ENCODE assay signal across 9 mouse cellular contexts in genomic region chr11:50931021-50931420, GRCm38 (mm10). TPM values are rescaled to one million over a fixed set of nuclear protein-coding genes. Genes with fewer than 3 reads are reported as not detected.
DNase-seq lines count a peak whose midpoint lies in the region; ATAC-seq and TF ChIP-seq lines count a peak whose summit lies in the region.
"Had no signal": no experiment of that assay in that cellular context is flagged by ENCODE, and none has a peak within 500 bp of the region (broad histone marks: within the 10 kb centered on the region; RNA-seq: fewer than 3 reads in every experiment).

No protein-coding gene starts in this region.

- no peaks in the 10 kb centered on the region for H3K27me3 ChIP-seq in testis, adult 2 months (ENCODE audit: control insufficient read depth, insufficient read depth, low read length)
- H3K27me3 ChIP-seq in neural tube, embryonic 12.5 days (replicated peaks) = no peaks in the 10 kb centered on the region

- DNase-seq in frontal cortex, postnatal 14 days (ENCODE audit: low spot score in 2 of 2) = no peak
- DNase-seq in testis, postnatal 14 days (ENCODE audit: low spot score) = no peak
- peak; percentile 42 to 60 for DNase-seq in kidney, postnatal 36 days
- DNase-seq in cerebellum, postnatal 36 days = no peak
- DNase-seq in natural killer cell, adult 2 months (ENCODE audit: low spot score in 2 of 2) = no peak

- ATAC-seq in frontal cortex, adult (ENCODE audit: low TSS enrichment) = peak; percentile 58
- peak; percentile 75 for ATAC-seq in neural tube, embryonic 12.5 days (ENCODE audit: low FRiP score, low read depth)

- peak overlapping the region; percentile 63 for H3K9ac ChIP-seq in neural tube, embryonic 12.5 days

- TF ChIP-seq POLR2A in testis, adult 2 months (IDR thresholded peaks at IDR 0.05; ENCODE audit: control insufficient read depth, low read depth, low read length) = no peak

- H3K9me3 ChIP-seq in neural tube, embryonic 12.5 days = no peaks in the 10 kb centered on the region

- peaks cover 17% of the 10 kb centered on the region for H3K4me1 ChIP-seq in testis, adult 2 months (ENCODE audit: control insufficient read depth, insufficient read depth, low read length)
- H3K4me1 ChIP-seq in neural tube, embryonic 12.5 days = 0 out of 2 replicates have a peak, but pooled peaks cover 8% of the 10 kb centered on the region

- H3K36me3 ChIP-seq in testis, adult 2 months (ENCODE audit: control insufficient read depth, insufficient read depth, low read length) = no peaks in the 10 kb centered on the region
- no peaks in the 10 kb centered on the region for H3K36me3 ChIP-seq in neural tube, embryonic 12.5 days

- TF ChIP-seq CTCF in testis, adult 2 months (IDR thresholded peaks at IDR 0.05; ENCODE audit: control insufficient read depth, insufficient read depth, insufficient replicate concordance, low read depth, low read length) = no peak

- no peak overlapping the region for H3K27ac ChIP-seq in testis, adult 2 months (ENCODE audit: control insufficient read depth, insufficient read depth, low read depth, low read length)
- H3K27ac ChIP-seq in neural tube, embryonic 12.5 days = no peak overlapping the region

- WGBS in neural tube, embryonic 12.5 days = 4% methylated on average over 16 of the region's 16 CpGs

- peak overlapping the region; percentile 83 for H3K4me2 ChIP-seq in neural tube, embryonic 12.5 days (replicated peaks)

- H3K4me3 ChIP-seq in testis, adult 2 months (ENCODE audit: control insufficient read depth, low read depth, low read length) = peak overlapping the region; percentile 83
- H3K4me3 ChIP-seq in neural tube, embryonic 12.5 days = peak overlapping the region; percentile 52

RNA-seq across cellular contexts. Expression of gene Zfp354b, which starts 0.4 kb away (rescaled TPM):
- polyA plus RNA-seq in testis, adult 2 months (2012; rRNA removed) = 1.8 and 1.9 TPM in 2 replicates
- polyA plus RNA-seq in neural tube, embryonic 12.5 days (2016; fragmentation: Nextera tagmentation; extraction: Ambion mirVana) = 2.0 and 2.5 TPM in 2 replicates

RNA-seq across cellular contexts. Expression of gene 4933414I15Rik, which starts 12.5 kb away (rescaled TPM):
- polyA plus RNA-seq in testis, adult 2 months (2012; rRNA removed) = 76.9 and 80.1 TPM in 2 replicates
- polyA plus RNA-seq in neural tube, embryonic 12.5 days (2016; fragmentation: Nextera tagmentation; extraction: Ambion mirVana) = not detected in 2 replicates

RNA-seq across cellular contexts. Expression of gene Zfp2, which starts 15.1 kb away (rescaled TPM):
- polyA plus RNA-seq in testis, adult 2 months (2012; rRNA removed) = 0.32 and 0.37 TPM in 2 replicates
- polyA plus RNA-seq in neural tube, embryonic 12.5 days (2016; fragmentation: Nextera tagmentation; extraction: Ambion mirVana) = 32.6 and 33.0 TPM in 2 replicates

RNA-seq across cellular contexts. Expression of gene Prop1, which starts 22.5 kb away (rescaled TPM):
- polyA plus RNA-seq in testis, adult 2 months (2012; rRNA removed) = not detected in 2 replicates
- not detected in 2 replicates for polyA plus RNA-seq in neural tube, embryonic 12.5 days (2016; fragmentation: Nextera tagmentation; extraction: Ambion mirVana)
- polyA plus RNA-seq: gonadal fat pad, adult 2 months had no signal

RNA-seq across cellular contexts. Expression of gene Olfr1378, which starts 35.3 kb away (rescaled TPM):
- 0.04 and 0.14 TPM in 2 replicates for polyA plus RNA-seq in testis, adult 2 months (2012; rRNA removed)
- polyA plus RNA-seq in neural tube, embryonic 12.5 days (2016; fragmentation: Nextera tagmentation; extraction: Ambion mirVana) = not detected in 2 replicates
- polyA plus RNA-seq: gonadal fat pad, adult 2 months had no signal

Comparison
In these comparisons a context has a peak if more than half of its experiments do, and no peak if none do; other contexts are left out.
1. DNase-seq: peak in kidney, postnatal 36 days (2 of 2); none in frontal cortex, postnatal 14 days (0 of 2), testis, postnatal 14 days (single experiment), cerebellum, postnatal 36 days (0 of 2) and natural killer cell, adult 2 months (0 of 2).
2. RNA of gene 4933414I15Rik, which starts 12.5 kb away (polyA plus RNA-seq): 76.9 to 80.1 TPM in testis, adult 2 months; not detected in neural tube, embryonic 12.5 days; every median in the first group is over 10 times any median in the second.
3. RNA of gene Zfp2, which starts 15.1 kb away (polyA plus RNA-seq): 32.6 to 33.0 TPM in neural tube, embryonic 12.5 days; 0.32 to 0.37 TPM in testis, adult 2 months; every median in the first group is over 10 times any median in the second.